Mouse (Mus musculus): ENCODE results near the gene Fhit.
A peak's percentile ranks its signal among the peaks of the same experiment; 100 is the strongest.
"Not testable (repeated sequence)": the region's sequence is repeated elsewhere in the genome, so short reads cannot be mapped to it uniquely, and the experiment has no call there.

The Fhit gene

GRCm38 (mm10) chr14:11161751-11162231 lies at the start of gene Fhit:
Gene Fhit, minus strand, starts transcription at chr14:11162035.
- peak; percentile 18 to 82 for DNase-seq (ENCODE audit: low spot score in 2 of 2)

GRCm38 (mm10) chr14:11206786-11207185 lies 45.0 kb upstream of the Fhit start:
- no peak for DNase-seq (ENCODE audit: low spot score in 2 of 2)

- peak; percentile 7 to 59 for DNase-seq (ENCODE audit: low spot score in 2 of 2)
Observed at GRCm38 (mm10) chr14:11160806-11161450, 907 bp downstream of the Fhit start.

- no peak for DNase-seq (ENCODE audit: low spot score in 2 of 2)
Observed at GRCm38 (mm10) chr14:11159641-11160040, 2.2 kb downstream of the Fhit start.

- no peak for DNase-seq (ENCODE audit: low spot score in 2 of 2)
Observed at GRCm38 (mm10) chr14:11159021-11159420, 2.8 kb downstream of the Fhit start.

- no peak for DNase-seq (ENCODE audit: low spot score in 2 of 2)
Observed at GRCm38 (mm10) chr14:11157741-11158140, 4.1 kb downstream of the Fhit start.

- DNase-seq (ENCODE audit: low spot score in 2 of 2), result no peak
Observed at GRCm38 (mm10) chr14:11151634-11152321, 10.1 kb downstream of the Fhit start.

- no peak for DNase-seq (ENCODE audit: low spot score in 2 of 2)
Observed at GRCm38 (mm10) chr14:11133787-11134735, 27.8 kb downstream of the Fhit start.

- DNase-seq (ENCODE audit: low spot score in 2 of 2), result no peak
Observed at GRCm38 (mm10) chr14:11132637-11133474, 29.0 kb downstream of the Fhit start.

GRCm38 (mm10) chr14:11125096-11125495 lies 36.7 kb downstream of the Fhit start:
- DNase-seq (ENCODE audit: low spot score in 2 of 2), result no peak

- no peak for DNase-seq (ENCODE audit: low spot score in 2 of 2)
Observed at GRCm38 (mm10) chr14:11119076-11119475, 42.8 kb downstream of the Fhit start.

GRCm38 (mm10) chr14:11085596-11085995 lies 76.2 kb downstream of the Fhit start:
- DNase-seq (ENCODE audit: low spot score in 2 of 2), result no peak

GRCm38 (mm10) chr14:11083946-11084345 lies 77.9 kb downstream of the Fhit start:
- DNase-seq (ENCODE audit: low spot score in 2 of 2), result no peak

GRCm38 (mm10) chr14:11083462-11083861 lies 78.4 kb downstream of the Fhit start:
- no peak for DNase-seq (ENCODE audit: low spot score in 2 of 2)

GRCm38 (mm10) chr14:11063594-11063993 lies 98.2 kb downstream of the Fhit start:
- no peak for DNase-seq (ENCODE audit: low spot score in 2 of 2)

- no peak for DNase-seq (ENCODE audit: low spot score in 2 of 2)
Observed at GRCm38 (mm10) chr14:11060221-11060620, 101.6 kb downstream of the Fhit start.

- DNase-seq (ENCODE audit: low spot score in 2 of 2), result not testable (repeated sequence)
Observed at GRCm38 (mm10) chr14:11039503-11040300, 122.1 kb downstream of the Fhit start.

GRCm38 (mm10) chr14:11021391-11021790 lies 140.4 kb downstream of the Fhit start:
- no peak for DNase-seq (ENCODE audit: low spot score in 2 of 2)

- DNase-seq (ENCODE audit: low spot score in 2 of 2), result no peak
Observed at GRCm38 (mm10) chr14:10978651-10979050, 183.2 kb downstream of the Fhit start.

- no peak for DNase-seq (ENCODE audit: low spot score in 2 of 2)
Observed at GRCm38 (mm10) chr14:10941647-10942046, 220.2 kb downstream of the Fhit start.
